Mouse (Mus musculus): ENCODE results near the gene Hexb. TPM values are rescaled to one million over a fixed set of nuclear protein-coding genes. Genes with fewer than 3 reads are reported as not detected.
A peak's percentile ranks its signal among the peaks of the same experiment; 100 is the strongest.

The Hexb gene
- 15.2 and 18.2 TPM in 2 replicates for polyA plus RNA-seq (2016; fragmentation: Nextera tagmentation; extraction: Ambion mirVana)

DNA sequence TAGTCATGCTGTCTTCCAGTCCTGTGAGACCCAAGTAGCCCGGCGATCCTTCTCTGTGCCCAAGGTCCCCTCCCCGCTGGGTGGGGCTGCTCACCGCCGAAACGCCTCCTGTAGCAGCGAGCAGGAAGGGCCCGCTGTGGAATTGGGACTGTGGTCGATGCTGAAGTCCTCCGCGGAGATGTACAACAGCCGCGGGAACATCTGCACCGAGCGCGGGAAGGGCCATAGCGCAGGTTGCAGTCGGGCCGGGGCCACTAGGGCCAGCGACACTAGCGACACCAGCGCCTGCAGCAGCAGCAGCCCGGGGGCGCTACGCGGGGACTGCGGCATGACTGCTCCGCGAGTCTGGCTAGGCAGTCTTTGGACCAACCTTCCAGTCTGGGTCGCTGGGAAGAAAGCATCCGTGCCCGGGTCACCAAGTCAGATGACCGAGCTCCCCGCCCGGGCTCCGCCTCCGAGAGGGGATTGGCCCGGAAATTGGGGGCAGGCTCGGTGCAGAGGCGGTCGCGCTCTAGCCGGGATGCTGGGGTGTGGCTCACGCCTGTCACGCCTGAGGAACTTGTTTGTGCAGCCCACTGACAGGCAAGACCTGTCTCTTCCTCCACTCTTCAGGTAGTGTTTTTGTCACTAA, at the start of gene Hexb:
TSS of gene Hexb (minus strand) at position 426 of the 631 bp plus-strand sequence.
- Histone ChIP-seq H3K9me3 (replicated peaks) (no peaks in the 10 kb centered on the region), H3K27ac (peak within 1 kb of the TSS; percentile 89), H3K27me3 (ENCODE audit: low read depth, poor library complexity, severe bottlenecking) (0 out of 2 replicates have a peak, but pooled peaks cover 9% of the 10 kb centered on the region), H3K36me3 (no peaks in the 10 kb centered on the region), H3K4me3 (peak within 1 kb of the TSS; percentile 70), H3K4me1 (peaks cover 19% of the 10 kb centered on the region)
- under 1% methylated on average over 45 of the region's 45 CpGs for WGBS
- DNase-seq (ENCODE audit: low spot score), result peak; percentile 91

DNA sequence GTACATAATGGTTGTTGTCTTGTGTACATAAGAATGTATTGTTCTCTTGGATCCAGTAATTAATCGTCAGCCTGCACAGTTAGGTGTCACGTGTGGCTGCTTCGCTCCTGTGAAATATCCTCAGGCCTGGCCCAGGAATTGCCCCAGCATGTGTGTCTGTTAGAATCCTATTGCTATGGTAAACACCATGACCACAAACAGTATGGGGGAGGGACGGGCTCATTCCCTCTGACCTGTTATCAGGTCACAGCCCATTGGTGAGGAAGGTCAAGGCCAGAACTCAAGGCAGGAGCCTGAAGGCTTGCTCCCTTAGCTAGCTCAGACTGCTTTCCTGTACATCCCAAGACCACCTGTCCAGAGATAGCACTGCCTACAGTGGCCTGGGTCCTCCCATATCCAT, 49.6 kb upstream of the Hexb start:
- H3K36me3 ChIP-seq, result peaks cover 82% of the 10 kb centered on the region
- H3K27ac ChIP-seq, result no peak overlapping the region
- H3K27me3 ChIP-seq (ENCODE audit: low read depth, poor library complexity, severe bottlenecking), result no peaks in the 10 kb centered on the region
- H3K9me3 ChIP-seq (replicated peaks), result no peaks in the 10 kb centered on the region
- DNase-seq (ENCODE audit: low spot score), result no peak
- H3K4me3 ChIP-seq, result no peak overlapping the region
- peaks cover 72% of the 10 kb centered on the region for H3K4me1 ChIP-seq
- 84% methylated on average over 4 of the region's 4 CpGs for WGBS

DNA sequence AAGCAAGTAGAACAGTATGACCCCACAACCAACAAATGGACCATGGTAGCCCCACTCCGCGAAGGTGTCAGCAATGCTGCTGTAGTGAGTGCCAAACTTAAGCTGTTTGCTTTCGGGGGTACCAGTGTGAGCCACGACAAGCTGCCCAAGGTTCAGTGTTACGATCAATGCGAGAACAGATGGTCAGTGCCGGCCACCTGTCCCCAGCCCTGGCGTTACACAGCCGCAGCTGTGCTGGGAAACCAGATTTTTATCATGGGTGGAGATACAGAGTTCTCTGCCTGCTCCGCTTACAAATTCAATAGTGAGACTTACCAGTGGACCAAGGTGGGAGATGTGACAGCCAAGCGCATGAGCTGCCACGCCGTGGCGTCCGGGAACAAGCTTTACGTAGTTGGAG, 48.1 kb upstream of the Hexb start:
- Histone ChIP-seq H3K4me1 (peaks cover 79% of the 10 kb centered on the region), H3K27ac (no peak overlapping the region), H3K9me3 (replicated peaks) (no peaks in the 10 kb centered on the region), H3K4me3 (no peak overlapping the region), H3K27me3 (ENCODE audit: low read depth, poor library complexity, severe bottlenecking) (no peaks in the 10 kb centered on the region), H3K36me3 (peaks cover 67% of the 10 kb centered on the region)
- DNase-seq (ENCODE audit: low spot score), result no peak
- 92% methylated on average over 16 of the region's 16 CpGs for WGBS

DNA sequence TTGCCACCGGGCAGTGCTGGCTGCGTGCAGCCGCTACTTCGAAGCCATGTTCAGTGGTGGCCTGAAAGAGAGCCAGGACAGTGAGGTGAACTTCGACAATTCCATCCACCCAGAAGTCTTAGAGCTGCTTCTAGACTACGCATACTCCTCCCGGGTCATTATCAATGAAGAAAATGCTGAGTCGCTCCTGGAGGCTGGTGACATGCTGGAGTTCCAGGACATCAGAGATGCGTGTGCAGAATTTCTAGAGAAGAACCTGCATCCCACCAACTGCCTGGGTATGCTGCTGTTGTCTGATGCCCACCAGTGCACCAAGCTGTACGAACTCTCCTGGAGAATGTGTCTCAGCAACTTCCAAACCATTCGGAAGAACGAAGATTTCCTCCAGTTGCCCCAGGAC, 47.0 kb upstream of the Hexb start:
- no peak for DNase-seq (ENCODE audit: low spot score)
- Histone ChIP-seq H3K4me3 (no peak overlapping the region), H3K36me3 (peaks cover 56% of the 10 kb centered on the region), H3K4me1 (peaks cover 78% of the 10 kb centered on the region), H3K27ac (no peak overlapping the region), H3K9me3 (replicated peaks) (no peaks in the 10 kb centered on the region), H3K27me3 (ENCODE audit: low read depth, poor library complexity, severe bottlenecking) (no peaks in the 10 kb centered on the region)
- WGBS, result 95% methylated on average over 12 of the region's 12 CpGs

DNA sequence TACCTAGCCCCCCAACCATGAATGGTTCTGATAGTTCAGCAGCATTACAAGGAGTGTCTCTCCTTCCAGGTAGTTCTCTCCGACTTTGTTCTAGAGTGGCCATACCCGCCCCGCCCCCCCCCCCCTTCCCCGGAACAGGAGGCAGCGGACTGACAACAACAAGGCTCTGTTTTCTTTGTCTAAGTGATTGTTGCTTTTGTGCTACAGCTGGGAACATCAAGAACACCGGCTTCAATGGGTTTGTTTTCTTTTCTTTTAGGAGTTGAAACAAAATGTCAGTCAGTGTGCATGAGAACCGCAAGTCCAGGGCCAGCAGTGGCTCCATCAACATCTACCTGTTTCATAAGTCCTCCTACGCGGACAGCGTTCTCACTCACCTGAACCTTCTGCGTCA, 46.6 kb upstream of the Hexb start:
- no peaks in the 10 kb centered on the region for H3K9me3 ChIP-seq (replicated peaks)
- peaks cover 52% of the 10 kb centered on the region for H3K36me3 ChIP-seq
- WGBS, result 84% methylated on average over 11 of the region's 11 CpGs
- H3K4me1 ChIP-seq, result peaks cover 76% of the 10 kb centered on the region
- H3K27ac ChIP-seq, result no peak overlapping the region
- no peaks in the 10 kb centered on the region for H3K27me3 ChIP-seq (ENCODE audit: low read depth, poor library complexity, severe bottlenecking)
- H3K4me3 ChIP-seq, result no peak overlapping the region
- DNase-seq (ENCODE audit: low spot score), result no peak

DNA sequence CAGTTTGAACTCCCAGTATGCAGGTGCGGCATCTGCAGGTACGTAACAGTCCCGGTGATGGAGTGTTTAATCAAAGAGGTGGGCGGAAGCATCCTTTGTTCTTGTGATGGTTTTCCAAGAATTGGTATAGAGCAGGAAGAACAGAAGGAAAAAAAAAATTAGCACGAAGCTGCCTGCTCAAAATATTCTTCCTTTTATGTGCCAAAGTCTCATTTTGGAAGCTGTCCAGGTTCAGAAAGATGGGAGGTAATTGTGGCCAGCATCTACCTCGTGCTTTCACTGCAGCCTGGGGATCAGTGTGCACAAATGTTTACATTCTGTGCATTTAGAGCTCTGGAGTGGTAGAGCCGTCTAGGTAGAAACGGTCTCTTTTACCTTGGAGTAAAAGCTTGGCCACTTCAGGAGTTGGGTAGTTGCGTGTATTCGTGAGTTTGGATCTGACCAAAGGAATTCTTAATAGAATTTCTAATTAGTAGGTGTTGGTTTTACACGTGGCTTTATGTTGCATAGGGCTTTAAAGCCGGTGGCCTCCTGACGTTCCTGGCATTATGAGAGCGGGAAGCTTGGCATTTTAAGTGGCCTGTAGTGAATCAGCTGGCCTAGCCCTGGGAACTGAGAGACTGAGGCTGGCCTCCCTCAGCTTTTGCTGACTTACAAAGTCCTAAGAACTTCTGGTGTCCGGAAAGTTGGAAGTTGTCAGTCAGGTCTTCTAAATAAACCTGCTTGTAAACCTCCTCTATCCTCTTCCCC, 46.0 kb upstream of the Hexb start:
- Histone ChIP-seq H3K4me3 (peak overlapping the region; percentile 82; the same call in 1 of the 2 replicates), H3K27ac (no peak overlapping the region), H3K9me3 (replicated peaks) (no peaks in the 10 kb centered on the region), H3K27me3 (ENCODE audit: low read depth, poor library complexity, severe bottlenecking) (no peaks in the 10 kb centered on the region), H3K4me1 (peaks cover 76% of the 10 kb centered on the region), H3K36me3 (peaks cover 46% of the 10 kb centered on the region)
- no peak for DNase-seq (ENCODE audit: low spot score)
- WGBS, result 66% methylated on average over 15 of the region's 15 CpGs

DNA sequence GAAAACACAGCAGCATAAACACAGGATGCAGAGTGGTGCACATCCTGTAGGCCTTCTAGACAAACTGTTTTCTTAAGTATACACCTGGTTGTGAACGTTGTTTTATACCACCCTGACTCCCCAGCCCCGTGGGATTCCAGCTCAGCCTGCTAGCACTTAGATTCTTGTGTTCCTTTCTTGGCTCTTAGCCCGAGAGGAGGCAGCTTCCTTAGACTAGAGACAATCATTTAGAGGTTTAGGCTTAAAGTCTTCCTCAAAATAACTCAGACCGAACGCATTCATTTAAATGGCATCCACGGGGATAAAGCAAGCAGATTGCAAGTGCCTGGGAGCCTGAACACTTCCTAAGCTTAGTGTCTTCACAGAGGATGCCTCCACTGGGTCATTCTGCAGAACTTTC, 44.6 kb upstream of the Hexb start:
- DNase-seq (ENCODE audit: low spot score), result no peak
- H3K27me3 ChIP-seq (ENCODE audit: low read depth, poor library complexity, severe bottlenecking), result no peaks in the 10 kb centered on the region
- peaks cover 76% of the 10 kb centered on the region for H3K4me1 ChIP-seq
- H3K27ac ChIP-seq, result peak overlapping the region; percentile 97; the same call in 1 of the 2 replicates
- peaks cover 32% of the 10 kb centered on the region for H3K36me3 ChIP-seq
- no peaks in the 10 kb centered on the region for H3K9me3 ChIP-seq (replicated peaks)
- H3K4me3 ChIP-seq, result peak overlapping the region; percentile 82
- WGBS, result 17% methylated on average over 6 of the region's 6 CpGs

DNA sequence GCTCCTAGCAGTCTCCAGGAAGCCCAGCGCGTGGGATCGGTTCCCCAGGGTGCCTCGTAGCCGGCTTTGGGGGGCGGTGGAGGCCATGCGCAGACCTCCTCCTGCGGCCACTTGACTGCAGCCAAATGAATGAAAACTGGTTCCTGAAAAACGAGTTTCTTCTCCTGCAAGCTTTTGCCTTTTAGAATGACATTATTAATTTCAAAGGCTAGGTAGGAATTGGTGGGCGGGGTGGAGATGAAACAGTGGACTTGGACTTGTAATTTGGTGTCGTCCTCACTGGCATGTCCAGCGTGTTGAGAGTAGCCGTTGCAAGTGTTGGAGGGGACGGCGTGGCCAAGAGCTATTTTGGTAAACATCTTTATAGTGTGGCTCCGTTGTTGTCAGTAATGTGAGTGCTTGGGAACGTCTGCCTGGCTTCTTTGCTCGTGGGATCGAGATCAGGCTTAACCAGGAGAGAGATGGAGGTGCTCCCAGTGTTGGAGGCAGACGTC, 43.7 kb upstream of the Hexb start:
- Histone ChIP-seq H3K36me3 (peaks cover 23% of the 10 kb centered on the region), H3K4me1 (peaks cover 74% of the 10 kb centered on the region), H3K27ac (peak overlapping the region; percentile 97), H3K4me3 (peak overlapping the region; percentile 82), H3K27me3 (ENCODE audit: low read depth, poor library complexity, severe bottlenecking) (no peaks in the 10 kb centered on the region), H3K9me3 (replicated peaks) (no peaks in the 10 kb centered on the region)
- WGBS, result under 1% methylated on average over 20 of the region's 20 CpGs
- DNase-seq (ENCODE audit: low spot score), result no peak

DNA sequence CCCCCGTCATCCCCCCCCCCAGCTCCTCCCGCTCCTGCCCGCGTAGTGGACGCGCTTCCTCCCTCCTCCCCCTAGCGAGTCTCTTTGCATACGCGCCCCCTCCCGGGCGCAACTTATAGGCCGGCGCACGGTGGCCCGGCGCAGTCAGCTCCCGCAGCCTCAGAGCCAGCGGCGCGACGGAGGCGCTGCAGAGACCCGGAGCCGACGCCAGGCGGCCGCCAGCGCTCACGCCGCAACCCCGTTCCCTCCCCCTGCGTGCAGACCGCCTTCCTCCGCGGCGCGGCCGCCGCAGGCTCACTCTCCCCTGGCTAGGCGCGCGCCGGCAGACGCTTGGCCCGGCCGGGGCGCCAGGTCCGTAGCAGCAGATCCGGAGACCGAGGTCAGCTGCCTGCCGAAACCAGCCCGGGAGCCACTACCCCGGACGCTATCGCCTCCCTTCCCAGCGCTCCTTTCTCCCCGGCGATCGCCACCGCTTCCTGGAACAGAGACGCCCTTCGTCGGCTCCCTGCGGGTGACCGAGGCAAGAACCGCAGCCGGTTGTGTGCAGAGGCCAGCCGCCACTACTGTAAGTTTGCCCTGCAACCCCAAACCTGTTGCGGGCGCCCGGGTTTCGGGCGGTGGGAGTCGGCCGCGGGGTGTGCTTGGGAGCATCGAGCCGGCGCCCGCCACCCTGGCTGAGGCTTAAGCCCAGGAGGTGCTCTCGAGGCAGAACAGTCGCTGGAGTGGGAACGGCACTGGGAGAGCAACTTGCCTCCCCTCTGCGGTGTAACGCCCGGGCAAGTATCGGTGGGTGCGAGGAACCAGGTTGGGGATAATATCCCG, 43.0 kb upstream of the Hexb start, which contains the start of gene Enc1:
TSS of gene Enc1 (plus strand) at position 141 of the 822 bp plus-strand sequence.
- peak within 1 kb of the TSS; percentile 97 for H3K27ac ChIP-seq
- peak within 1 kb of the TSS; percentile 82 for H3K4me3 ChIP-seq
- H3K36me3 ChIP-seq, result peaks cover 16% of the 10 kb centered on the region
- under 1% methylated on average over 82 of the region's 89 CpGs for WGBS
- DNase-seq (ENCODE audit: low spot score), result peak; percentile 94
- H3K9me3 ChIP-seq (replicated peaks), result no peaks in the 10 kb centered on the region
- H3K27me3 ChIP-seq (ENCODE audit: low read depth, poor library complexity, severe bottlenecking), result no peaks in the 10 kb centered on the region
- peaks cover 72% of the 10 kb centered on the region for H3K4me1 ChIP-seq

DNA sequence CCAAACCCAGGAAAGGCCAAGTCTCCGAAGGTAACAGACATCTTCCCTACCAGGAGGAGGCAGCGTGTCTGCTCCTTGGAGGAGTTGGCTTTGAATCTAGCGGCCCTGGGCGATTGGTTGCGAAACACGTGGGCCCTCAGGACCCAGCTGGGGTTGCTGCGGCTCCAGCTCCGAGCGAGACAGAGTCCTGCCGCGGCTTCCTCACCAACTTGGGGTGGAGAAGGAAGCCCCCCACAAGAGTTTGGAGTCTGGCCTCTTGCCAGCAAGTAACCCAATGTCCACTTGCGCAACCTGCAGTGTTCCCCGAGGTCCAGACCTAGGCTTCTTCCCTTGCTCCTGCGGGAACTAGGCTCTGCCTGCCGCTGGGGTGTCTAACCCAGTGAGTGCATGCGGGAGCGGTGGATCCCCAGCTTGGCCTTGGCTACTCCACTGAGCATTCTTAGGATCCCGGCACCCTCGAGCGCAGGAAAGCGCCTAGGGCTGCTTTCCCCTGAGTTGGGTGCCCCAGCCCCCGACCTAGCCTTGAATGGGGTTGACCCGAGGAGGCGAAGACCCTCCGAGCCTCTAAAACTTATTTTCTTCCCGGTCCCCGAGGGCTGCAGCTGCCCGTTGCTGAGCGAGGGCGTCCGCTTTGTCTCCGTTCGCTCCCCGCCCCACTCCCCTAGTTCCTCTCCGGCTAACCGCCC, 42.3 kb upstream of the Hexb start:
- H3K4me1 ChIP-seq, result peaks cover 73% of the 10 kb centered on the region
- H3K36me3 ChIP-seq, result peaks cover 9% of the 10 kb centered on the region
- peak; percentile 86 for DNase-seq (ENCODE audit: low spot score)
- H3K9me3 ChIP-seq (replicated peaks), result no peaks in the 10 kb centered on the region
- WGBS, result under 1% methylated on average over 35 of the region's 36 CpGs
- no peaks in the 10 kb centered on the region for H3K27me3 ChIP-seq (ENCODE audit: low read depth, poor library complexity, severe bottlenecking)
- peak overlapping the region; percentile 97 for H3K27ac ChIP-seq
- peak overlapping the region; percentile 82 for H3K4me3 ChIP-seq

DNA sequence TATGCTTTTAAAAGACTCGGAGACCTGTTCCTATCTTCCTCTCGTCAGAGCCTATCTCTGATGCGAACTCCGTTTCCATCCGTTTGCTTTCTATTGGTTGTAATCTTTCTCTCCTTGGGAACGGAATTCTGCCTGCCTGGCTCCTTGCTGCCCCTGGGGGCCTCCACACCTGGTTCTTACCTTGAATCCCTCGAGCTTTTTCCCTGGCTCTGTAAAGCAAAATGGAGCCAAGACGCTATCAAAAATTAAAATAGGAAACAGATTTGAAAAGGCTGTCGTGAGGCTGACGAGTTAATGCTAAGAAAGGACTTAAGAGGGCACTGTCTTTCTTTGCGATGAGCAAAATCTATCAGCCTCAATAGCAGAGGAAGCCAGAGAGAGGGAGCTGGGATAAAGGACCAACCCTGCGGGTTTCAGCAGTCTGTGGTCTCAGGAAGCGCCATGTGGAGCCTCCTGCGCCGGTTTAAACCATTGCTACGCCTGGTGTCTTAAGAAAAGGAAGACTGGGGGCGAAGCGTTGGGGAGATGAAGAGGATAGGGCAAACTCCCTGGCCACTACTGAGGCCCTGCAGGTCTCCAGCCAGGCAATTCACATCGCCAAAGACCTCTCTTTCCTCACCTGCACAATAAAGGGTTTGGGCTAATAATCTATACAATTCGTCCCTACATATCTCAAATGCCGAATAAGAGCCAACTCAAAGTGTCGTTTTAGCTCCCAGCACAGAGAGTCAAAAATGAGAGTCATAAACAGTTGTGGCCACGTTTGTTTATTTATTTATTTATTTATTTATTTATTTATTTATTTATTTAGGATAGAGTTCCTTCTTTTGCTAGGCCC, 41.4 kb upstream of the Hexb start:
- Histone ChIP-seq H3K9me3 (replicated peaks) (no peaks in the 10 kb centered on the region), H3K4me1 (peaks cover 77% of the 10 kb centered on the region), H3K4me3 (peak overlapping the region; percentile 20), H3K27me3 (ENCODE audit: low read depth, poor library complexity, severe bottlenecking) (no peaks in the 10 kb centered on the region), H3K36me3 (peaks cover under 1% of the 10 kb centered on the region; the same call in 1 of the 2 replicates), H3K27ac (peak overlapping the region; percentile 78)
- WGBS, result 6% methylated on average over 23 of the region's 23 CpGs
- no peak for DNase-seq (ENCODE audit: low spot score)

Data from limb, embryonic 10.5 days (tissue).